Mouse (Mus musculus): Measurements from ENCODE around the gene Orai3.

DNA sequence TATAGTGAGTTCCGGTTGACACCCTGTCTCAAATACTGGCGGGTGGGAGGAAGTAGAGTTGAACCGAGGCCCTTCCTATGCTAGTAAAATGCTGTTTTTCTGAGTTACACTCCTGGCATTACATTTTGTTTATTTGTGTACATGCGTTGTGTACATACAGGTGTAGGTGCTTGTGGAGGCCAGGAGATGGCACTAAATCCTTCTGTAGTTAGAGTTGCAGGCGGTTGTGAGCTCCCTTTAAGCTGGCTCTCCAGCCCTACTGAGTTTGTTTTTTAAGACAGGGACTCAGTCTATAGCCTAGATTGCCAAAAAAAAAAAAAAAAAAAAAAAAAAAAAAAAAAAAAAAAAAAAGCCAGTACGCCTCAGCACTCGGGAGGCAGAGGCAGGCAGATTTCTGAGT lies 41.7 kb upstream of the Orai3 start:
- TF ChIP-seq CTCF (IDR thresholded peaks at IDR 0.05; ENCODE audit: low read depth, low read length) (no peak), TAL1 (conservative IDR thresholded peaks at IDR 0.05; ENCODE audit: low read depth, low read length) (no peak), GATA2 (IDR thresholded peaks at IDR 0.05; ENCODE audit: borderline replicate concordance, low read depth, low read length) (no peak), GATA1 (IDR thresholded peaks at IDR 0.05; ENCODE audit: borderline replicate concordance, low read length) (no peak), POLR2AphosphoS5 (IDR thresholded peaks at IDR 0.05; ENCODE audit: insufficient replicate concordance, low read depth, low read length) (no peak)

Measured in G1E (cell line).